Mouse (Mus musculus) ES-Bruce4 (cell line): ENCODE data around the gene Gm49673.

Experiments used
- CTCF ChIP-seq: IDR thresholded peaks from one replicate; pipeline ENCODE4 v1.8.1; 2011; ENCODE audit warnings: low read depth, low read length
- EP300 ChIP-seq: IDR thresholded peaks from 2 replicates; pipeline ENCODE4 v1.6.1; 2011; ENCODE audit warnings: low read depth, low read length; ENCODE audit not compliant: insufficient read depth
- POLR2A ChIP-seq: IDR thresholded peaks from one replicate; pipeline ENCODE4 v1.8.1; 2011; ENCODE audit warnings: low read length; ENCODE audit not compliant: insufficient read depth

DNA sequence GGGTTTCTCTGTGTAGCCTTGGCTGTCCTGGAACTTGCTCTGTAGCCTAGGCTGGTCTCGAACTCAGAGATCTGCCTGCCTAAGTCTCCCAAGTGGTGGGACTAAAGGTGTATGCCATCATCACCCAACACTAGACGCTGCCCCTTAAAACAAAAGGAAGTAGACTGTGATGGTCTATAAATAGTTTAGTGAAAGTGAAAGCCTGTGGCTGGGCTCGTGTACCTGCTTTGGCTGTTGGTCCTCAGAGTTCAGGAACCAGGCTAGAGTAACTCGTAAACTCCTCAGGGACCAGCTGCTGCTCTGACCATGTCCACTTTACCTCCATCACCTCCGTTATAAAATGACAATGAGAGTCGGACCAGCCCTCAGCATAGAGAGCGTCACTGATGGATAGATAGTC, 22.7 kb upstream of the Gm49673 start:
- no peak for TF ChIP-seq CTCF
- TF ChIP-seq EP300, result no peak
- no peak for TF ChIP-seq POLR2A
